Mouse (Mus musculus) T-helper 1 cell (primary cell): ENCODE results near the gene Memo1.
"Not testable (repeated sequence)": the region's sequence is repeated elsewhere in the genome, so short reads cannot be mapped to it uniquely, and the experiment has no call there.

ENCODE experiments used
- in situ Hi-C: fragments of 300-600 bp; cut with MboI, MseI; formaldehyde crosslinking; loops from one replicate; pipeline ENCODE4 v1.15.1; 2025; ENCODE audit warnings: high pct_unique_total_duplicates

Gene Memo1

DNA sequence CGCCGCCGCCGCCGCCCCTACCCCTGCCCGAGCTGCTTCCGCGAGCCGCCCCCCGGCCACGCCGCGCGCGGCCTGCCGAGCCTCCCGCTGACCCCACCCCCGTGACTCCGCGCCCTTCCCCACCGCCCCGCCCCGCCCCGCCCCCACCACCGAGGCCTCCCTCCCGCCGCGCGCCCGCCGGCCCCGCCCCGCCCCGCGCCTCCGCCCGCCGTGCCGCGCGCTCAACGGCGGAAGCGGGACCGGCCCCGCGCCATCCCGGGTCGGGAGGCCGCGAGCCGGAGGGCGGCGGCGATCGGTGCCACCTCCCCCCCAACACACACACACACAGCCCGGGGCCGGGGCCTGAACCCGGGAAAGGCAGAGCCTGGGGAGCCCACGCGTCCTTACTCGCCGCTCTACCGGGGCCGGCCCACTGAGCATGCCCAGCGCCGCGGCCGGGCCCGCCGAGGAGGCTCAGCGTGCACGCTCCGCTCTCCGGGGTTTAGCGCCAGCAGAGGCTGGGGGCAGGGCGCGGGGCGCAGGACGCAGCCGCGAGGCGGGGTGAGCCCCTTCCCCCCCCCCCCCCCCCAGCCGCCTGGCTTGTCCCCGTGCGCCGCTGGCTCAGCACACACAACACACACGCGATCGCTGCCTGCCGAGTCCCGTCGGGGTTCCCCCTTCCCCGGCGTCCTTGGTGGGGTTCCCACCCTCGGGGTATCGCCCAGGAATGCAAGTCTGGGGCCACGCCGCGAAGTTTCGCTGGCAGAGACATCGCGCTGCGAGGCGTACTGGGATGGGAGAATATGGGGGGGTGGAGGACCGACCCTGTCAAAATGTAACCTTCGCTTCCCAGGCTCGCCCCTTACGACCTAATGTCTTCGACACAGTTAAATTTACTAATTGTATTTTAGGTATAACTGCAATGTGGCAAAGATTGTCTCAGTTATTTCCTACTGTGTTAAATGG is at the start of gene Memo1:
Gene Memo1 (minus strand): TSS at position 496 of the 945 bp plus-strand sequence.
- in situ Hi-C loops: no loop called here

GRCm38 (mm10) chr17:74341151-74341550 is 45.8 kb upstream of the Memo1 start:
- in situ Hi-C loops: loop anchor here (5.0 kb wide), 1 partner anchor 56 kb away; the partner anchor contains the start of gene Slc30a6

GRCm38 (mm10) chr17:74338937-74339804 is 43.9 kb upstream of the Memo1 start, which contains the start of gene Spast:
Gene Spast, plus strand, starts transcription at chr17:74338987.
- in situ Hi-C loops: no loop called here

DNA sequence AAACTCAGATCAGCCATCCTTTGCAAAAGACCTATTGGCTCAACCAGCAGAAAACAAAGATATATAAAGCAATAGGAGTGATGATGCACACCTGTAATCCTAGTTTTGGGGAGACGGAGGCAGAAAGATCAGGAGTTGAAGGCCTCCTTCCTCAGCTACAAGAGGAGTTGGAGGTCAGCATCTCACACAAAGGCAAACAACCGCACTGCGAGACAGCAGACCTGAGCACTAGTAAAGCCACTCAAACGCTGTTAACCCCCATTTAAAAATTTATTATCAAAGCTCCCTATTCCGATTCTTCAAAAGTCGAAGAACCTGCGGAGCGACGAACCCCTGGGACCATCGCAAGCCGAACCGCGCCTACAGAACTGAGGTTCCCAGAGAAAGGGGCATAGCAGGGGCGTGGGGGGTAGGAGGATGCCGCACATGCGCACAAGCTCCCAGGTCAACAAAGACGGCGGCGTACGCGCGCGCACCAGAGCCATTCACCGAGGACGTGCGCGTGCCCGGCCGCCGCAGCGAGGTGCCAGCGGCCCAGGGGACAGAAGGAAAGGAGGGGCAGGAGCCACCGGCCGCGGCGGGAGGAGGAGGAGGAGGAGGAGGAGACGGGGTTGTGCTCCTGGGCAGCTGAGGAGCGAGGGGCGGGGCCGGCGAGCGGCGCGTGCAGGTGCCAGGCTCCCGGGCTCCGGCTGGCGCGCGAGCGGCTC is 43.1 kb upstream of the Memo1 start:
- in situ Hi-C loops: no loop called here

DNA sequence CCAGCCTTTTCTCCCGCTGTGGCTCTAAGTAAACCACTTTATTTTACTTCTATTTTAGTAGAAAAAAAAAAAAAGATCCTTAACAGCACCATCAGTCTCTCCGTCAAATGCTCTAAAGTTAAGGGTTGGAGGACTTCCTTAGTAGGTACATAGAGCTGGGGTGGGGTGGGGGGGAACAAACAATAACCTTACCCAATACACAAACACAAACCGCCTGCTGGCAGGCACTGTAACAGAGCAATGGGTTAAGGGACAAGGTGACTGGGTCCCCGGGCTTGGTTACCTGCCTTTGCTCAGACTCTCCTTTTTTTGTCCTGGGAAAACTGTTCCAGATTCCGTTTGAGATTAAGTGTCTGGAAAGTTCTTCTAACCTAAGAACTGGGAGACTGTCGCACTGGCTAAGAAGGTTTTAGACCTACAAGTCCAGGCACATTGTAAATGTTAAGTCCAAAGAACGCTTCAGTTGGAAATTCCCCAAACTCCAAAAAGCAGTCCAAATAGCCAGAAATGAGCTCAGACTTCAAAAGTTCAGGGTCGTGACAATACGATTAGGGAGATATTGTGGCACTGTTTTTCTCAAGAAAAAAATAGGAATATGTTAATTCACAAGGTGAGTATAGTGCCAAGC is 35.8 kb upstream of the Memo1 start:
- in situ Hi-C loops: no loop called here

GRCm38 (mm10) chr17:74328146-74328545 is 32.8 kb upstream of the Memo1 start:
- in situ Hi-C loops: not testable (repeated sequence)

GRCm38 (mm10) chr17:74327195-74327594 is 31.9 kb upstream of the Memo1 start:
- in situ Hi-C loops: not testable (repeated sequence)

GRCm38 (mm10) chr17:74323844-74324243 is 28.5 kb upstream of the Memo1 start, which contains the start of gene Dpy30:
Gene Dpy30, minus strand, starts transcription at chr17:74323944.
- in situ Hi-C loops: no loop called here

DNA sequence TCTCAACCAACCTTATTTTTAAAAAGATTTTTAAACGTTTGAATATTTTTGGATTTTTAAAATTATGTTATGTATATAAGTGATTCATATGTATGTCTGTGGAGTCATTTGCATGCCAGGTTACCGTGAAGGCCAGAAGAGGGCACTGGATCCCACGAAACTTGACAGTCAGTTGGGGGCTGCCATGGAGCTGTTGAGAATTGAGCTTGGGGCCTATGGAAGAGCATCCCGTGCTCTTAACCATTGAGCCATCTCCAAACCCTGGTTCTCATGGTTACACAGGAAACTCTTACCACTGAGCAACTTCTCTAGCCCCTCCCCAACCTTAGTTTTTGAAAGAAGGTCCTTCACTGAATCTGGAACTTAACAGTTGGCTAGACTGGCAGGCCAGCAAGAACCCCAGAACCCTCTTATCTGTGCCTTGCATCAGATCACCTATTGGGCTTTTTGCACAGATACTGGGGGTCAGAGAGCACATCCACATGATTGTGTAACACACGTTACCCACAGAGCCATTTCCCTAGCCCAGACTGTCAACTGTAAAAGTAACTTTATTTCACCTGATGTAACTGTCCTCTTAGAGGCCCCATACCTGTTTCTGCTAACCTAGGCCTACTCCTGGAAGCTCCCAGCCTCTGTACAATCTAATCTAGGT is 27.2 kb upstream of the Memo1 start:
- in situ Hi-C loops: no loop called here

DNA sequence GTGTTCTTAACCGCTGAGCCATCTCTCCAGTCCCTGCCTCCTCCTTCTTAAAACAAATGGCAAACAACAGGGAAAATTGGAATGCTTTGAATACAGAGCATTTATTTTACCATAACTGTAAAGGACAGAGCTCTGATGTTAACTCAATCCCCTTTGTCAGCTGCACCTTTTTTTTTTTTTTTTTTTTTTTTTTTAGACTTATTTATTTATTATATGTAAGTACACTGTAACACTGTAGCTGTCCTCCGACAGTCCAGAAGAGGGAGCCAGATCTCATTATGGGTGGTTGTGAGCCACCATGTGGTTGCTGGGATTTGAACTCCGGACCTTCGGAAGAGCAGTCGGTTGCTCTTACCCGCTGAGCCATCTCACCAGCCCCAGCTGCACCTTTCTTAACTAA is 23.4 kb upstream of the Memo1 start:
- in situ Hi-C loops: no loop called here

DNA sequence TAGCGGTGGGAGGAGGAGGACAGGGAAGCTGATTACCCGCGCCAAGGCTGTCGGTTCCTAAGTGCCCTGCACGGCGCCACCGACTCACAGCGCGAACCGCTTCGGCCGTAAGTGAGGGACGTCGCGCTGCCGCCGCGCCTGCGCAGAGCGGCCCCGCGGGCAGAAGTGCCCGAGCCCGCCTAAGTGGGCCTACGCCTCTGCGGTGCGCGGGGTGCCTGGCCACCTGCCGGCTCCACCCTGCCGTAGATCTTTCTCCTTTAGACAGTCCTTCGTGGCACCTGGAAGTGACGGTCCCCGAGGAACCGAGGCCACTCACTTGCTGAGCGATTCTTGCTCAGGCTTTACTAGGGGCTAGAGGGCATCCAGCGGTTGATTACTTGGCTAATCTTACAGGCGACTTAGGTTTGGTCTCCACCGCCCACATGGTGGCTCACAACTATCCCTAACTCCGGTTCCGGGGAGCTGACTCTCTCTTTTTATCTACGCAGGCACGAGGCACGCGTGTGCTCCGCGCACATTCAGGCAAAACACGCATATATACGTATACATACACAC is 21.1 kb upstream of the Memo1 start:
- in situ Hi-C loops: no loop called here

DNA sequence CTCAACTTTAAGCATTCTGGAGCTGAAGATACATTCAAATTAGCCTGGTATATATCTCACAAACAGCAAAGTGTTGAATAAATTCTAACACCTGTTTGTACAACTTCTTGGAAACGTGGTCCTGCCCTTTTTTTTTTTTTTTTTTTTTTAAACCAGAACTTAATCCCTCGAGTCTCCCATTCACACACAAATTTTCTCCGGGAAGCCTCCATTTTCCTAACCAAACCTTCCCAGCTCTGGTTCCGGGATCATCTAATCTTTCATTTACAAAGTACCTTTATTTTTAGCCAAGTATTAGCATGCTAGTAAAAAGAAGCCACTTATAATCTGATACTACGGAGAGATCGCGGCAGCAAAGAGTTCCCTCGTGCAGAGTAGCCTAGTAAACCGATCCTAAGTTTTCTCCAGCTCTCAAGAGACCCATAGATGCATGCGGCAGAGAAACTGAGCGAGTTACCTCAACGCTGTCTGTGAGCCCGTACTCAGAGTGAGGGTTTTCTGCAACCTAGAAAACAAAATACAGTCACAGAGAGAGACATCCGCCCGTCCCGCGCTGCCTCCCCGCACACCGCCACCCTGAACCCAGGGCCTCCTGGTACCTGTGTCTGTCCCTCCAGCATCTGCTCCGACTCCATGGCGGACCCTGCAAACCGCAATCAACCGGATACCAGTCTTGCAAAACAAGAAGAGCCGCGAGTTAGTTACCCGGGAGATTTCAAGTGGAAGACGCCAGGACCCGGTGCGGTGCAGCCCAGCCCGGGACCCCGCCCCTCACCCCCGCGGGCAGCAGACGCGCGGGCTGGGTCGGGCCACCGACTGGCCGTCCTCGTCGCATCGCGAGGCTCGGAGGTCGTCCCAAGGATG is 20.4 kb upstream of the Memo1 start:
- in situ Hi-C loops: no loop called here

- in situ Hi-C loops: no loop called here
These were observed 10.7 kb upstream of the Memo1 start for GRCm38 (mm10) chr17:74306021-74306420.

DNA sequence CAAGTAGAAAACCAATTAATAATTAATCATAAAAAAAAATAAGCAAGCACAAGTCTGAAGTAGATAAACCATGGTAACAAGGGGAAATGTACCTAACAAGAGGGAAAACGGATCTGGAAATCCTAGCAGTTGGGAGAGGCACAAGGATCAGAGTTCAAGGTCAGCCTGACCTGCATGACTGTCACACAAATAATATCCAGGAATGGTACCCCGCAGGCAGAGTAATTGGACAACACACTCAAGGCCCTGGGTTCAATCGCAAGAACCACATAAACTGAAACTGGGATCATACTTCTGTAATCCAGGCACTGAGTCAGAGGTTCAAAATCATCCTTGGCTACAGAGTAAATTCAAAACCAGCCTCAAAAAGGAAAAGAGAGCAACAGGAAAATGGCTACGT is 10.3 kb upstream of the Memo1 start:
- in situ Hi-C loops: no loop called here

- in situ Hi-C loops: no loop called here
These were observed 8.7 kb upstream of the Memo1 start for GRCm38 (mm10) chr17:74304060-74304459.

DNA sequence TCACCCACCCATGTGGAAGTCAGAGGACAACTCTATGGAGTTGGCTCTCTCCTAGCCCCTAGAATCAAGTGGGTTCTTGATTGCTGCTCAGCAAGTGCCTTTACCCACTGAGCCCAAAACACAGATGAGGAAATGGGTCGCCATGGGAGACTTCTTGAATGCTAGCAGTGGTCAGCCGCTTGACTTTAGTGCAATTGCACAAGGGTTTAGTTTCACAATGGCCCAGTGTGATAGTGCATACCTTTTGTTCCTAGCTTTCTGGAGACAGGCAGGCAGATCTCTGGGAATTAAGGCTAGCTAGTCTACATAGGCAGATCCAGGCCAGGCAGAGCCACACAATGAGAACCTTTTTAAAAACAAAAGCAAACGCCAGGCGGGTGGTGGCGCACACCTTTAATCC is 4.8 kb upstream of the Memo1 start:
- in situ Hi-C loops: no loop called here

DNA sequence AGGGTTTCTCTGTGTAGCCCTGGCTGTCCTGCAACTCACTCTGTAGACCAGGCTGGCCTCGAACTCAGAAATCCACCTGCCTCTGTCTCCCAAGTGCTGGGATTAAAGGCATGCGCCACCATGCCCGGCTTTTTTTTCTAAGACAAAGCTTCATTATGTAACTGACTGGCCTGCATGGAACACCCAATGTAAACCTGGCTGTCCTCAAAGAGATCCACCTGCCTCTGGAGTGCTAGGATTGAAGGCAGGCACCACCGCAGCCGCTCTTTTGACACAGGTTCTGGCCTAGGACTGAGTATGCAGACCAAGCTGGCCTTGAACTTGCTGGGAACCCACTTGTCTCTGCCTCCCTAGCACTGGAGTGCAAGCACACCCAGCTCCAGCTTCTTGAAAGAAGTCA is 1.7 kb upstream of the Memo1 start:
- in situ Hi-C loops: not testable (repeated sequence)

- in situ Hi-C loops: no loop called here
These were observed 929 bp upstream of the Memo1 start for GRCm38 (mm10) chr17:74296076-74296823.
